In genomic region chr16:57554886-57555400, GRCm38 (mm10) we compare ENCODE assay signal across 13 mouse cellular contexts.
"Had no signal": no experiment of that assay in that cellular context is flagged by ENCODE, and none has a peak within 500 bp of the region (broad histone marks: within the 10 kb centered on the region; RNA-seq: fewer than 3 reads in every experiment).

No protein-coding gene starts in this region.

- DNase-seq: left cerebral cortex, postnatal 4 days; lung, adult 18-20 months; retina, postnatal 1 day; right cerebral cortex, postnatal 4 days; spleen, adult 18-20 months; thymus, adult 18-20 months; thymus, postnatal 14 days had no signal

- H3K4me3 ChIP-seq: limb, embryonic 13.5 days; midbrain, embryonic 12.5 days; neural tube, embryonic 12.5 days had no signal

- ATAC-seq: intestine, embryonic 16.5 days; midbrain, embryonic 16.5 days had no signal

- H3K27me3 ChIP-seq: limb, embryonic 13.5 days; midbrain, embryonic 12.5 days; neural tube, embryonic 12.5 days had no signal

- H3K36me3 ChIP-seq: midbrain, embryonic 12.5 days; neural tube, embryonic 12.5 days had no signal

- H3K4me2 ChIP-seq: limb, embryonic 13.5 days; midbrain, embryonic 12.5 days; neural tube, embryonic 12.5 days had no signal

- H3K9ac ChIP-seq: limb, embryonic 13.5 days; liver, embryonic 14.5 days; midbrain, embryonic 12.5 days; neural tube, embryonic 12.5 days had no signal

- H3K27ac ChIP-seq: limb, embryonic 13.5 days; liver, embryonic 14.5 days; midbrain, embryonic 12.5 days; neural tube, embryonic 12.5 days had no signal

- H3K9me3 ChIP-seq: limb, embryonic 13.5 days; midbrain, embryonic 12.5 days; neural tube, embryonic 12.5 days had no signal

- H3K4me1 ChIP-seq: midbrain, embryonic 12.5 days; neural tube, embryonic 12.5 days had no signal
